Mouse (Mus musculus): ENCODE measurements around the gene Shtn1. TPM values are rescaled to one million over a fixed set of nuclear protein-coding genes. Genes with fewer than 3 reads are reported as not detected.

Gene Shtn1
- total RNA-seq, 1 experiment: 1.6 TPM

- in situ Hi-C loops (cut with MboI; ENCODE audit: low sequenced_read_pairs in 2 of 2, unreplicated experiment in 2 of 2): no loop called here
- Histone ChIP-seq H3K36me3 (ENCODE audit: control insufficient read depth, insufficient read depth, low read length, poor library complexity, severe bottlenecking) (no peaks in the 10 kb centered on the region), H3K4me1 (ENCODE audit: control insufficient read depth in 2 of 2, insufficient read depth in 2 of 2, low read length in 2 of 2, poor library complexity in 1 of 2) (peaks cover 2 to 10% of the 10 kb centered on the region in 2 experiments; a peak in 3 of 4 replicates), H3K27ac (ENCODE audit: insufficient read depth, low read depth, low read length, poor library complexity, severe bottlenecking) (no peak overlapping the region), H3K9ac (ENCODE audit: insufficient read depth, low read depth, low read length, poor library complexity, severe bottlenecking) (no peak overlapping the region), H3K9me3 (ENCODE audit: control insufficient read depth, insufficient read depth, low read depth, low read length) (no peaks in the 10 kb centered on the region), H3K4me3 (ENCODE audit: insufficient read depth in 1 of 2, low read depth in 1 of 2, low read length in 2 of 2, poor library complexity in 1 of 2, severe bottlenecking in 1 of 2) (no peak overlapping the region)
- DNase-seq (ENCODE audit: low read depth, low spot score): no peak
- TF ChIP-seq MAFK (IDR thresholded peaks at IDR 0.05; ENCODE audit: insufficient read depth, low read depth, low read length) (peak; percentile 97), ZNF384 (IDR thresholded peaks at IDR 0.05; ENCODE audit: low read depth, low read length) (no peak)
These were observed 97.3 kb downstream of the Shtn1 start for GRCm38 (mm10) chr19:58978401-58979171.

GRCm38 (mm10) chr19:58975216-58975863 lies 100.6 kb downstream of the Shtn1 start:
- no peaks in the 10 kb centered on the region for H3K36me3 ChIP-seq (ENCODE audit: control insufficient read depth, insufficient read depth, low read length, poor library complexity, severe bottlenecking)
- no peak overlapping the region for H3K4me3 ChIP-seq (ENCODE audit: insufficient read depth in 1 of 2, low read depth in 1 of 2, low read length in 2 of 2, poor library complexity in 1 of 2, severe bottlenecking in 1 of 2)
- H3K27ac ChIP-seq (ENCODE audit: insufficient read depth, low read depth, low read length, poor library complexity, severe bottlenecking): no peak overlapping the region
- H3K9ac ChIP-seq (ENCODE audit: insufficient read depth, low read depth, low read length, poor library complexity, severe bottlenecking): no peak overlapping the region
- H3K9me3 ChIP-seq (ENCODE audit: control insufficient read depth, insufficient read depth, low read depth, low read length): no peaks in the 10 kb centered on the region
- DNase-seq (ENCODE audit: low read depth, low spot score): no peak
- TF ChIP-seq HCFC1 (IDR thresholded peaks at IDR 0.05; ENCODE audit: borderline replicate concordance, insufficient read depth, low read length): no peak
- no peak for TF ChIP-seq CHD2 (IDR thresholded peaks at IDR 0.05; ENCODE audit: low read depth, low read length)
- TF ChIP-seq ZC3H11A (IDR thresholded peaks at IDR 0.05; ENCODE audit: borderline replicate concordance, low read depth, low read length): no peak
- TF ChIP-seq ZNF384 (IDR thresholded peaks at IDR 0.05; ENCODE audit: low read depth, low read length): no peak
- no peak for TF ChIP-seq MAFK (IDR thresholded peaks at IDR 0.05; ENCODE audit: insufficient read depth, low read depth, low read length)
- in situ Hi-C loops (cut with MboI; ENCODE audit: low sequenced_read_pairs in 2 of 2, unreplicated experiment in 2 of 2): no loop called here
- peaks cover 2 to 7% of the 10 kb centered on the region in 2 experiments; a peak in 3 of 4 replicates for H3K4me1 ChIP-seq (ENCODE audit: control insufficient read depth in 2 of 2, insufficient read depth in 2 of 2, low read length in 2 of 2, poor library complexity in 1 of 2)

- TF ChIP-seq HCFC1 (IDR thresholded peaks at IDR 0.05; ENCODE audit: borderline replicate concordance, insufficient read depth, low read length) (no peak), CHD2 (IDR thresholded peaks at IDR 0.05; ENCODE audit: low read depth, low read length) (no peak), ZNF384 (IDR thresholded peaks at IDR 0.05; ENCODE audit: low read depth, low read length) (no peak), ZC3H11A (IDR thresholded peaks at IDR 0.05; ENCODE audit: borderline replicate concordance, low read depth, low read length) (no peak), MAFK (IDR thresholded peaks at IDR 0.05; ENCODE audit: insufficient read depth, low read depth, low read length) (no peak)
- H3K27ac ChIP-seq (ENCODE audit: insufficient read depth, low read depth, low read length, poor library complexity, severe bottlenecking): no peak overlapping the region
- H3K4me3 ChIP-seq (ENCODE audit: insufficient read depth in 1 of 2, low read depth in 1 of 2, low read length in 2 of 2, poor library complexity in 1 of 2, severe bottlenecking in 1 of 2): no peak overlapping the region
- H3K9ac ChIP-seq (ENCODE audit: insufficient read depth, low read depth, low read length, poor library complexity, severe bottlenecking): no peak overlapping the region
- H3K4me1 ChIP-seq (ENCODE audit: control insufficient read depth in 2 of 2, insufficient read depth in 2 of 2, low read length in 2 of 2, poor library complexity in 1 of 2): peaks cover 0 to 7% of the 10 kb centered on the region in 2 experiments; a peak in 3 of 4 replicates
- in situ Hi-C loops (cut with MboI; ENCODE audit: low sequenced_read_pairs in 2 of 2, unreplicated experiment in 2 of 2): no loop called here
- no peaks in the 10 kb centered on the region for H3K36me3 ChIP-seq (ENCODE audit: control insufficient read depth, insufficient read depth, low read length, poor library complexity, severe bottlenecking)
- DNase-seq (ENCODE audit: low read depth, low spot score): no peak
- H3K9me3 ChIP-seq (ENCODE audit: control insufficient read depth, insufficient read depth, low read depth, low read length): no peaks in the 10 kb centered on the region
These were observed 101.8 kb downstream of the Shtn1 start for GRCm38 (mm10) chr19:58974126-58974525.

GRCm38 (mm10) chr19:58970826-58971225 lies 105.1 kb downstream of the Shtn1 start:
- no peak for TF ChIP-seq CHD2 (IDR thresholded peaks at IDR 0.05; ENCODE audit: low read depth, low read length)
- no peak for TF ChIP-seq MAFK (IDR thresholded peaks at IDR 0.05; ENCODE audit: insufficient read depth, low read depth, low read length)
- TF ChIP-seq ZNF384 (IDR thresholded peaks at IDR 0.05; ENCODE audit: low read depth, low read length): no peak
- TF ChIP-seq ZC3H11A (IDR thresholded peaks at IDR 0.05; ENCODE audit: borderline replicate concordance, low read depth, low read length): no peak
- TF ChIP-seq HCFC1 (IDR thresholded peaks at IDR 0.05; ENCODE audit: borderline replicate concordance, insufficient read depth, low read length): no peak
- H3K9me3 ChIP-seq (ENCODE audit: control insufficient read depth, insufficient read depth, low read depth, low read length): no peaks in the 10 kb centered on the region
- H3K9ac ChIP-seq (ENCODE audit: insufficient read depth, low read depth, low read length, poor library complexity, severe bottlenecking): no peak overlapping the region
- no peak overlapping the region for H3K27ac ChIP-seq (ENCODE audit: insufficient read depth, low read depth, low read length, poor library complexity, severe bottlenecking)
- no peaks in the 10 kb centered on the region for H3K36me3 ChIP-seq (ENCODE audit: control insufficient read depth, insufficient read depth, low read length, poor library complexity, severe bottlenecking)
- no peaks in the 10 kb centered on the region; a peak in 2 of 4 replicates for H3K4me1 ChIP-seq (ENCODE audit: control insufficient read depth in 2 of 2, insufficient read depth in 2 of 2, low read length in 2 of 2, poor library complexity in 1 of 2)
- in situ Hi-C loops (cut with MboI; ENCODE audit: low sequenced_read_pairs in 2 of 2, unreplicated experiment in 2 of 2): no loop called here
- no peak overlapping the region for H3K4me3 ChIP-seq (ENCODE audit: insufficient read depth in 1 of 2, low read depth in 1 of 2, low read length in 2 of 2, poor library complexity in 1 of 2, severe bottlenecking in 1 of 2)
- DNase-seq (ENCODE audit: low read depth, low spot score): no peak

All from ES-E14 (cell line).